Mouse (Mus musculus) urinary bladder, postnatal 14 days (tissue): Measurements from ENCODE around the gene Gm47969.

ENCODE experiments used
- DNase-seq: peaks from one replicate; pipeline ENCODE4 v3.0.0; 2021; ENCODE audit warnings: low spot score

The Gm47969 gene

DNA sequence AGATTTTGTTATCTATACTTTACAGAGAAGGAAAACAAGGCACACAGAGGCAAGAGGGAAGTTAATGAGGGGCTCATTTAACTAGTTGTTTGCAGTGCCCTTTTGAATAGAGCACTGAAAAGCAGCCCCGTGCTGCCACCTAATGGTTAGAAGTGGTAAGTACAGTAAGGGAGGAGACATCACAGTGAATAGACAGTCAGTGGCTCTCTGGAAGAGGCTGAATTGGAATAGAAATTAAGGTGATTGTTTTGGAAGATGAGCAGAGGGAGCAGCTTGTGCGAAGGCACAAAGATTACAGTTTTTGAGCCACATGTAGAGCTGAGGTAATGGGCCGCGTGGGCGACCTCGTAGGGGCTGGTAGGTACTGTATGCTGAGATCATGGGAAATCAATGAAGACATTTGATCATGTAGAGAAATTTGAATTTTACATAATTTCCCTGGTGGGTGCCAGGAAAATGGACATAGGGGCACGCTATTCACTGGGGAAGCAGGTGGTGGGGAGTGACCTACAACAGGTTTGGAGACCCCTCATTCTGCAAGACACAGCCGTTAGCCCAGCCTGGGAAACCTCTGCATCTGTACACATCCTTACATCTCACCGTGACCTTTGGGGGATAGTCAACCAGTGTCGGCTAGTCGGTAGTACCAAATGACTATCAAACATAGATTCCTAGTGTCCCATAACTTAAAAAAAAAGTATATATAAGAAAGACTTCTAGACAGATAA, 31.6 kb downstream of the Gm47969 start:
- peak; percentile 10 for DNase-seq

DNA sequence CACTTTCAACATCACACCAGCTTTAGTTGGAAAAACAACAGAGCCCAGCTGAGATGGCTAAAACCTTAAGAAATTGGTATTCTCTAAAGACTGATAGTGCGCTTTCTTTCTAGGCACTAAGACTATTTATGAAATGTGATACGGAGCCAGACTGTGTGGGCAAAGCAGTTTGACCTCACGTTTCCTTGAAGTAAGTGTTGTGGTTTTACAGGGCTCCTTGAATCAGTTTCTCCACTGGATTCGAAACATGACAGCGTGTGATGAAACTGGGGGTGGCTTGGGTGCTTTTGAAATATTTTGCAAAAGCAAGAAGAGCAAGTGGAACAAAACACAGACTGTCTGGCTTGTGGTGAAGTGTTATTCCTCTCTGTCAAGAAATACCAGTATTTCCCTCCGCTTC, 32.3 kb downstream of the Gm47969 start:
- no peak for DNase-seq

- DNase-seq = no peak
Measured at GRCm38 (mm10) chr1:83084790-83085189, 40.1 kb downstream of the Gm47969 start.

DNA sequence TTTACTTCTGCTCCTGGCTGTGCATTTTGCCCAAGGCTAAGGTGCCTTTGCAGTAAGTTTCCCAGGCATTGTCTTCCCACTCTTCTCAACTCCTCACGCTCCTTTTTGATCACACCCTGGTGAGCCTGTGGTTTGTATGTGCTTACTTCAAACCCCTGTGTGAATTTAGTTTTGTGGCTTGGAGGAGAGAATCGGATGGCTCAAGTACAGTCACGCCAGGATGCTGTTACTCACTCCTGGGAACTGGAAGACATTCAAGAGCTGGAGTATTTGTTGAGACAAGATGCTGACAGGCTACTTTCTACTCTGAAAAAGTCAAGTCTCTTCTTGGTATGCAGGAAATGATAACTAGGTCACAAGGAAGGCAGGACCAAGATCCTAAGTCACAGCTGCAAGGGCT, 46.5 kb downstream of the Gm47969 start:
- no peak for DNase-seq
